Mouse (Mus musculus) urinary bladder, postnatal 25 days (tissue): ENCODE data around the gene Cntn1.
"Not testable (repeated sequence)": the region's sequence is repeated elsewhere in the genome, so short reads cannot be mapped to it uniquely, and the experiment has no call there.

Experiments used
- DNase-seq: peaks from one replicate; pipeline ENCODE4 v3.0.0; 2022; ENCODE audit warnings: low spot score

Gene Cntn1

DNA sequence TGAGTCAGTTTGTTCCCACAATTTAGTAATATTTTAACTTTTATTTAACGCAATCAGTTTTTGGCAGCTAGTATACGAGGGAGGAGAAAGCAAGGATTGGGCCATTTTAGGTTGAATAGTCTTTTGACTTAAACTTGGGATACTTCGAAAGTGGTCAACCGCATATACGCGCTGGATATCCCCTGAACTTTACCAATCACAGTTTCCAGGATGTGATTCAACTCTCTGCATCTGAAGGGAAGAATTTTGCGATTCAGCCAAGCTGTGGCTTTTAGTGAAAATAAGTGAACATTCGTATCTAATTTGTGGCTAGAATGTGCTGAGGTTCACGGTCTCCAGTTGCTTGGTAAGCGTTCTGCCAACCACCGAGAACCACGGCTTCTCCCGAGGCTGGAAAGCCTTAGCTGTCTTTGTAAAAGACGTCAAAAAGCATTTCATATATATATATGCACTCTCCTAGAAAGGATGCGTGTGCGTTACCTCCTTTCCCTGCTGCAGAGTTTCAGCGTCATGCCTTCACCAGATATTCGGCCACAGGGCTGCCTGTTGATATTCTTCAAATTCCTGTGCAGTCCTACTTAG, 217.9 kb downstream of the Cntn1 start:
- no peak for DNase-seq

DNA sequence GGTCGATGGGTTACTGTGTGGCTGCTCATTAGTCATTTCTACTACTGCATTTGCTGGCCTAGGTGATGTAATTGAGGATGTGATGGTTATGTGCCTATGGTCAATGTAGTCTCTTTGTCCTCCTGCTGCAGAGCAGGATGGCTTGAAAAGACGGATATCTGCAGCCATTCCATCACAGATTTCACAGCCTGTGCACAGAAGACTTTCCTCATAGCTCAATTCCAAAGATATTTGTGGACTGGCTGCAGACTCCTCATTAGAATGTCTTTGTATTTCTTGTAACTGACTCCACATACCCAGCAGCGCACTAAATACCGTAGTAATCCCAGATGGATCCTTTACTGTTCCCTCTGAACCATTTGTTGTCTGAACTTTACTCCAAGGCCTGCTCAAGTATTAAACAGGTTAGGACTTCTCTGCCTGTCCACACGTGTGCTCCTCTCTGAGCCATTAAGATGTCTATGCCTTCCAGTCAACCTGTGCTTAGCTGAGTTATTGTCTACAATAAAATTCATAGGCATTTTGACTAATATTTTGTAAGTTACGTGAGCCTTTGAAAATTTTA, 220.9 kb downstream of the Cntn1 start:
- DNase-seq: no peak

DNA sequence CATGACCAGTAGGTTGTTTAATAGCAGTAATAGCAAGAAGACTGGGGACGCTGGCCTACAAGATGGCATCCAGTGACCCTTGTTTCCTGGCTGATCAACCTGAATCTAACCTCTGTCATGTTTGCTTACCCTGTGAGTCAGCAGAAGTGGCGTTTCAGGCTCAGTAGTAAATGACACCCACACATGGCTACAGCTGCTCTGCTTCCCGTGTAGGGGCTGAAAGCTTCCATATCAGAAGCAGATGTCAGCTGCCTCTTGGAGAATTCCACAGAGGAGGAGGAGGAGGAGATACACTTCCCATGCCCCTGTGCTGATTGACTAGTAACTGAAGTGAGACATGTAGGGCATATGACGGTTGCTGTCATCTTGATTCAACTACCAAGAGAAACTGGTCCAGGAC, 225.9 kb downstream of the Cntn1 start:
- DNase-seq: no peak

DNA sequence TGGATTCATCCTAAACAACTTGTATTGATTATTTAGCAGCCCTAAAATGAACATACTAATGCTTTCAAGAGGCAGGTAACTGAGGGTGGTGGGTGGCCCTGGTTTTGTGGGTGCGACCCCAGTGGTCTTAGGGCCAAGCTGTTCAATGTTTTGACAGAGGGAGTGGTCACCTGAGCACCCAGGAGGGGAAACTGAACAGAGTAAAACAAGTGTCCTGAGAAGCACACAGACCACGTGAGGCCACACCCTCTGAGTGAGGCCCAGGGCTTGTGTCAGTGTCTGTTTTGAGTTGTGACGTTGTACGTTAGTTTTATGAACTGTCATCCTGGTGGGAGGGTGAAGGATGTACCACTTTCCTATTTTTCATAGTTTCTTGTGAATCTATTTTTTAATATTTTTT, 227.0 kb downstream of the Cntn1 start:
- DNase-seq: no peak

DNA sequence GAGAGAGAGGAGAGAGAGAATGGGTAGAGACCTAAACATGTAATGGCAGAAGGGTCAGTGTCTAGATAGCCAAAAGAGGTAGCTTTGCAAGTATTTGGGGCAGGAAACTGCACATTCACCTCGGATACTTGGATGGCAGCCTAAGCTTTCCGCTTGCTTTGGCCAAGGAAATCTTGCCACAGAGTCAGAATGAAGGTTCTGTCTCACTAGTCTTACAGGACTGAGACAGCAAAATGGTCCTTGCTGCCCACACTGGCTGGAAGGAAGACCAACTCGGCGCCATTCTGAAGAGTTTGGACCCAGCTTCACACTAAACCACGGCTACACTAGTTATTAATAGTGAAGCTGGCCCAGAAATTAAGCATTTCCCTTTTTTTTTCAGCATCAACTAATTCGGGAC, 230.0 kb downstream of the Cntn1 start:
- no peak for DNase-seq

DNA sequence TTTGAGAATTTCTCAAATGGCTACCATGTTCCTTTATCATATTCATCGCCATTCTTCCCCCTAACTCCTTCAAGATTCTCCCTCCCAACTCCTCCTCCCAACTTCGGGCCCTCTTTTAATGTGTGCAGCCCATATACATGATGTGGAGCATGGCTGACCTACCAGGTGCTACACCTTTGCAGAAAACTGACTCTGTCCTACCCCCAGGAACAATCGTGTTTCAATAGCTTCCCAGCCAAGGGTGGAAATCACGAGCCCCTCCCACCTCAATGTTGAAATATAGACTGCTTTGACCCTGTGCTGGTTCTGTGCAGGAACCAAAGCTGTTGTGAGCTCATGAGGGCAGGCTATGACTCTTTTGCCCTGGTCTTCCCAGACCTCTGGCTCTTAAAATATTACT, 236.7 kb downstream of the Cntn1 start:
- no peak for DNase-seq

DNA sequence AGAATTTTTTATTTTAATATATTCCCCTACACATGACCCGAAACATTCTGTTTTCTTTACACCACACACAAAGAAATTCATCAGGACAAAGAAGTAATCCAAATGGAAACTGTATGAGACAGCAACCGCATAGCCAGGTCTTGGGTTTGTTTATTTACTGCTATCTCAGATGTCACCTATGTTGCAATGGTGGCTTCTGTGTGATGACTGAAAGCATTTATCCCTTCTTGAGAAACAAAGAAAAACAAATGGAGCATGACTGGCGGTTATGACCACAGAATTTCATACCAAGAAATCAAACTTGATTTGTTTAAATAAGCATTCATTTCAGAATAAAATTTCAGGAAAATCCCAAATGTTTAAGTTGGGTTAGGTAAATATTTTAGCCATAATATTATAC, 245.5 kb downstream of the Cntn1 start:
- DNase-seq: no peak

DNA sequence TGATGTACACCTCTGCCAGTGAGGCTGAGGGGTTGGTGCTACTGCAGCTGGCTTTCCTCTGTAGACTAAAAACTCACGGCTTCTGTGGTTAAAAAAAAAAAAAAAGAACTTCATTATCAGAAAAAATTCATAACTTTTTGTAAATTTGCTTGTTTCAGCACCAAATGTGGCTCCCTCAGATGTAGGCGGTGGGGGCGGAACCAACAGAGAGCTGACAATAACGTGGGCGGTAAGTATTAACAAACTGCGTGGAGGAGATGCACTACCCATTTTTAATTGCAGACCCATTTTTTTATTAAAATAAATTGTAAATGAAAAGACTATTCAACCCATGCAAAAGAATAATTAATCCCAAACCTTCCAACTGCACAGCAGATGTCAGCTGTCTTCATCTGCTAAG, 251.8 kb downstream of the Cntn1 start:
- no peak for DNase-seq

DNA sequence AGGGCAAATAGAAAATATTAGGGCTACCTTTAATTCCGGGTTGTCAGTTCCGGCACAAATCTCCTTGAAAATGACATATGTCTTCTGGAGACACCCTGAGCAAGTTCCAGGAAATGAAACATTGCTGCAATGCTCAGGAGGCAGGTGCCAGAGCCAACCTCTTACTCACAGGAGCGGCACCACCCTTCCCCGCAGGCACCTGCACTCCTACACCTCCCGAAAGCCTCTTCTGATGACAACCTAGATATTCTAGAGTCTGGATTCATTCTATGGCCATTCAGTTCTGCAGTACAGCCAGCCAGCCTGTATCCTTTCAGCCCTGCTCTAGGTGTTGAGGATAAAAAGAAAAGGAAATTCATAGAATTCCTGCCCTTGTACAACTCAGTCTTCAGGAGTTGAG, 253.3 kb downstream of the Cntn1 start:
- no peak for DNase-seq

DNA sequence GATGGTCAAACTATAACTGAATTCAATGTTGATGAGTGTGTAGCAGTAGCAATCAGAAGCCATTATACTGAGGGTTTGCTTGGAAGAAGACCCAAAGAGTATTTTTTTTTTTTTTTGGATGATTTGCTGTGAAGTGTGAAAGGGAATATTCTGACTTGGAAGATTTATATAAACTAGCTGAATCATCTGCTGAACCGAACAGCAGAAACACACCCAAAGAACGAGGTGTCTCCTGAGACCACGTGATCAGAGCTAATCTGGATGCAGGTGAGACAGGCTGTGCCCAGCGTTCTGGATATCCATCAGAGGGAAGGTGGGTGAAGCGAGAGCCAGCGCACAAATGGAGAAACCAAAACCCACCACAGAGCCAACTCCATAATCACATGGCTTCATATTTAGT, 271.0 kb downstream of the Cntn1 start:
- no peak for DNase-seq

DNA sequence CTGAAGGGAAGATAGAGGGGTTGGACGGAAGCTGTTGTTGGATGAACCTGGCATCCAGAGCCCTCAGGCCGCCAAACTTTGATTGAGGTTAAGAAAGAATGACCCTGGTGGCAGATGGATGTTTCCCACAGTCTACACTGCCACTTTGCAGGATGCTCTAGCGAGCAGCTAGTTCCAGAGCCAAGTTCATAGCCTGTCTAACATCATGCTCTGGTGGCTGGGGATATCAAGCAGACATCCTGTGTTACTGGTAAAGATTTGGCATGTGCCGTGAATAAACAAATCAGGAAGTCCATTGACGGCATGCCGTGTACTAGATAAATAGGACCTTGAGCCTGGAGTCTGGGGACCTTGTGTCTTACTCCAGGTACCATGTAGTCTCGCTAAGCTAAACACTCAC, 276.1 kb downstream of the Cntn1 start:
- no peak for DNase-seq

DNA sequence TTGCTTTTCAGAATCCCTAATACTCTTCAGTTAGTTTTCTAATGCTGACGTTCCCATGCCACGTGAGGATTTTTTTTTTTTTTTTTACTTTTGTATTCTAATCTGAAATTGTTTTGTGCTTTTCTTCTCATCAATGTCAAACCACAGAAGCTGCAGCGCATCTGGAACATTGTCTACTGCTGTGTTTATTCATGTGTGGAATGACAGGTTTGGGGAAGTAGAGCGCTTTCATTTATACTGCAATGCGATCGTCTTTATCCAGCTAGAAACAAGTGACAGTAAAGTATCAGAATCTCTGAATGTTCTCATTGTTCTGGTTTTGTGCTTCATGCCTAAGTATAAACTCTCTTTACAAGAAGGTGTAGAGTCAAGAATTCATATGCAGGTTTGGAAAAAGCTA, 289.3 kb downstream of the Cntn1 start:
- no peak for DNase-seq

DNA sequence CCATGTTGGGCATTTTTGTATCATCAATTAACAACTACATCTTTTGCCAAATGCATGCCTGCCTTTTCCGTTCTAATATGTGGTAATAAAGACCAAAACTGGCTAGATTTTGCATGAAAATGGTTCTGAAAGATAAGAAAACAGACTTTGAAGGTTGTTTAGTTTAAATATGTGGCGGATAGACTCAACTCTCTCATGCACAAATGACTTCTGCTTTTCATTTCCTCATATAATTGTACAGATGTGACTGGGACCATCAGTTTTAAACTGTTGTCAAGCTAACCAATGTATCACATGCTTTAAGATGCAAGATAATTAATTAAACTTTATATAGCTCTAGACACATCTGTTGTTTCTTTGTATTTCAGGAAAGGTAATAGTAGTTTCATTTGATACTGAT, 290.5 kb downstream of the Cntn1 start:
- no peak for DNase-seq

DNA sequence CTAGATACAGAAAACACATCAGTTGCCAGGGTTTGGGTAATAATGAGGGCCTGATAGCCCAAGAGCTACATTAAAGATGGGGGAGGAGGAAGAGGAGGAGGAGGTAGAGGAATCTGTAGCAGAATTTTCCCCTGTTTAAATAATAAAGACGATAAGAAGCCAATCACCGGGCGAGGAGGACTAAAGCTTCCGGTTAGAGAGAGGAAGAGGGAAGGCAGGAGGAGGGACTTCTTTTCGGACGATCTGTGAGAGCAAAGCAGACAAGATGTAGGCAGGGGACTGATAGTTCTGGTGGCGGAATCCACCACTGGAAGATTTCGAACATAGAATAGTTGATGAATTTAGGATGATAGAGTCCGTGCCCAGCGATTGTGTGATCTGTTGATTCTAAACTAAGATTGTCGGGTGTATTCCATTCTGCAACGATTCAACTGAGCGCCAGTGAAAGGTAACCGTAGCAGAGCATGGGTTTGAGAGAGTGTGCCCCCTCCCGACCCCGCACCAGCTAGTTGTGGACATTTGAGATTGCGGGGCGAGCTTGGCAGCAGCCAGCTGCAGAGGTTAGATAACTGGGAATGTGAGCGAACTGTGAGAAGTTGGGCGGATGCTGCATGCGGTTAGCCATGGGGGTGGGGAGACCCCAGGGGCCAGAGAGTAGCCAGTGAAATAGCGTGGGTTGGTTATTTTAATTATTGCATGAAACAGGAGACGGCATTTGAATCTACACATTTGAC, 293.3 kb downstream of the Cntn1 start:
- DNase-seq: no peak

DNA sequence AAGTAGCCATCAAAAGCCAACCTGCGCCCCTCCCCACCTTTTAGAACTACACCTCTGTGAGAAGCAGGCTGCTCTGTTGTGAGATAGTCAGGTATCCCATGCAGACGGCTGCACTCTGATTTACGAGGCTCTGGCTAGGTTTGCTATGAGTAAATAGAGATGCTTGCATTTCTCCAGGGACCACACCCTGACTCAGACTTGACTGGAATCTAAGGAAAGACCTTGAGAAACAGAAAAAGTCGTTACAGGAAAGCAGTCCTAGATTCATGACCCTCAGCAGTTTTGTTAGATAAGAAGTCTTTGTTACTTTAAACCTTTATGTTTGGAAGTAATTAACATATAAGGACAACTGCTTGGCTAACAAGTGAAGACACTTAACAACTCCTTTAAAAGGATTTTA, 296.5 kb downstream of the Cntn1 start:
- no peak for DNase-seq

DNA sequence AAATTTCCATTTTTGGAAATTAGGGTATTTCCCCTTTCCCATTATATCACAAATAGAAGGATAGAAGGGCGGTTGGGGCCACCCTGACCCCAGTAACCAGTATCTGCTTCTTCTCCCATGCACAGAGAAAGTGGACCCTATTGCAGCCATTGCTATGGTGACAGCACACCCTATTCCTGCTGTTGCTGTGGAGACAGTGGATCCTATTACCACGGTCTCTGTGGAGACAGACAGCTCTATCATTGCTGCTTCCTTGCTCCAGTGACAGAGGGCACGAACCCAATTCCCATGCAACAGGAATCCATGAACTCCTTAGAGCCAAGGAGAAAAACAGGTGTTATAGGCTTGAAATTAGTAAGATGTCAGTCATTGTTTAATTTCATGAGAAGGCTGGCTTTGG, 296.9 kb downstream of the Cntn1 start:
- no peak for DNase-seq

DNA sequence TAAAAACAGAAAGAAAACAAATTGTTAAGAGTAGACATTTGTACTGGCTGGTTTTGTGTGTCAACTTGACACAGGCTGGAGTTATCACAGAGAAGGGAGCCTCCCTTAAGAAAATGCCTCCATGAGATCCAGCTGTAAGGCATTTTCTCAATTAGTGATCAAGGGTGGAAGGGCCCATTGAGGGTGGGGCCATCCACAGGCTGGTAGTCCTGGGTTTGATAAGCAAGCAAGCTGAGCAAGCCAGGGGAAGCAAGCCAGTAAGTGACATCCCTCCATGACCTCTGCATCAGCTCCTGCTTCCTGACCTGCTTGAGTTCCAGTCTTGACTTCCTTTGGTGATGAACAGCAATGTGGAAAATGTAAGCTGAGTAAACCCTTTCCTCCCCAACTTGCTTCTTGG, 297.5 kb downstream of the Cntn1 start:
- not testable (repeated sequence) for DNase-seq

DNA sequence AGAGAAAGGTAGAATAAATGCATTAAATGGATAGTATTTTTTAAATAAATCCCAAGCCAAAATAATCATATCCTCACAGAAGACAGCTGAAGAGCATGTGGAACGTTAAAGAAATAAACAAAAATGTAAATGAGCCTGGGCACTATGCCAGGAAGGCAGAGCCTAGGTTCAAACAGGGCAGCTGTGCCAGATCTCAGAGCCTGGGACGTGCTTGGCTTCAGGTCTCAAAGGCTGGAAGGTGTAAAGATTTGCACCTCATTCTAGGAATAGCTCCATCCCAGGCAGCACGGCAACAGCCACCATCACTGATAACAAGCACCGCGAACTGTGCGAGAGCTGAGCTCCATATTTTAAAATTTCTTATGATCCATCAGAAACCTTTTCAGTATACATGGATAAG, 313.2 kb downstream of the Cntn1 start:
- DNase-seq: no peak

DNA sequence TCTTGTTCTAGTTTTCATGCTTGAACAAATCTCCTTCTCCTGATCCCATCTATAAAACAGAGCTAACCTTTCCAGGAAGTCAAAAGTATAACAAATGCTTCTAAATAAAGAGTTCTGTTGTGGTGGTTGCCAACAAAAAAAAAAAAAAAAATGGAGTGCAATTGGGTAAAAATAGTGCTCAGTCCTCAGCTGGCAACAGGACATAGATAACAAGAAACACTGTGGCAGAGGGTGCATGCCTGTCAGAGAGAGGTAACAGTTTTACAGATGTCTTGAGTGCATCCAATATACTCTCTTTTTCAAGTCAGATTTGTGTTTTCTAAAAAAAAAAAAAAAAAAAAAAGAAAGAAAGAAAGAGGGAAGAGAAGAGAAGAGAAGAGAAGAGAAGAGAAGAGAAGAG, 313.6 kb downstream of the Cntn1 start:
- DNase-seq: no peak
